Mouse (Mus musculus) thymus, adult 2 months (tissue): Measurements from ENCODE around the gene Tacc2.

Source experiments
- CTCF ChIP-seq: fragments of 200-500 bp; IDR thresholded peaks from 2 replicates; pipeline ENCODE4 v1.5.1; 2012; ENCODE audit warnings: mild to moderate bottlenecking, control low read depth, low read length, moderate library complexity, borderline replicate concordance; ENCODE audit not compliant: control insufficient read depth, poor library complexity, insufficient read depth; ENCODE audit errors: extremely low read depth
- POLR2A ChIP-seq: fragments of 200-500 bp; IDR thresholded peaks from 2 replicates; pipeline ENCODE4 v1.6.1; 2012; ENCODE audit warnings: mild to moderate bottlenecking, low read length, control low read depth, moderate library complexity; ENCODE audit not compliant: control insufficient read depth, poor library complexity, insufficient read depth; ENCODE audit errors: extremely low read depth

GRCm38 (mm10) chr7:130785923-130786575 is 208.8 kb downstream of the Tacc2 start:
- TF ChIP-seq POLR2A (no peak), CTCF (no peak)
